Mouse (Mus musculus) mature B cell (primary cell): ENCODE results near the gene Hist1h2ap.
"Not testable (repeated sequence)": the region's sequence is repeated elsewhere in the genome, so short reads cannot be mapped to it uniquely, and the experiment has no call there.

Experiments
- in situ Hi-C: fragments of 300-500 bp; cut with MboI; formaldehyde crosslinking; loops from 2 replicates; pipeline ENCODE4 v1.14.3; 2019

Gene Hist1h2ap

GRCm38 (mm10) chr13:21833461-21833860 is at the start of gene Hist1h2ap, which contains the start of gene Hist1h2br:
Gene Hist1h2ap (minus strand): TSS chr13:21833507.
Gene Hist1h2br (plus strand): TSS chr13:21833743.
- in situ Hi-C loops = not testable (repeated sequence)

DNA sequence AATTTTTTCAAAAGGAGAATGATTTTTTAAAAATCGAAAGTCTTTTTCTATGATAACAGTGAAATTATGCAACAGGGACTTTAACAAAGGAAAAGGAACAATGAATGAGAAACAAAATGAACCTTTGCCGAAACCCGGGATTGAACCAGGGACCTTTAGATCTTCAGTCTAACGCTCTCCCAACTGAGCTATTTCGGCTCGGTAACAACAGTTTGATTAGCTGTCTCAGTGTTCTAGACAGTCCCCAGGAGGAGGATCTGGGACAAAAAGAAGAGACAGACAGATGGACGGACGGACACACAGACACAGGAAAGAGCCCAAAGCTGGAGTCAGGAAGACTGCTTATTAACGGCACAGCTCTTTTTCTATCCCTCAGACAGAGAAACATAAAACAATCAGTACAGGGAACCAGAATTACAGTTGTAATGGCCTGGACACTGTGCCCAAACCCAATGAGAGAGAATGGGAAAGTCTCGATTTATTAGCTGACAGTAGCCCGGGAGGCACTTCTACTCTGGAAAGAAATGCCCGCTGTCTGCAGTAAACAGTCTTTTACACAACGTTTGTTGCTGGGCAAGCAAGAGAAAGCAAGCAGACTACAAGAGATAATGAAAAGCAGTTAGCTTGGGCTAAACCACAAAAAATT is 49.6 kb upstream of the Hist1h2ap start:
- in situ Hi-C loops = no loop called here

DNA sequence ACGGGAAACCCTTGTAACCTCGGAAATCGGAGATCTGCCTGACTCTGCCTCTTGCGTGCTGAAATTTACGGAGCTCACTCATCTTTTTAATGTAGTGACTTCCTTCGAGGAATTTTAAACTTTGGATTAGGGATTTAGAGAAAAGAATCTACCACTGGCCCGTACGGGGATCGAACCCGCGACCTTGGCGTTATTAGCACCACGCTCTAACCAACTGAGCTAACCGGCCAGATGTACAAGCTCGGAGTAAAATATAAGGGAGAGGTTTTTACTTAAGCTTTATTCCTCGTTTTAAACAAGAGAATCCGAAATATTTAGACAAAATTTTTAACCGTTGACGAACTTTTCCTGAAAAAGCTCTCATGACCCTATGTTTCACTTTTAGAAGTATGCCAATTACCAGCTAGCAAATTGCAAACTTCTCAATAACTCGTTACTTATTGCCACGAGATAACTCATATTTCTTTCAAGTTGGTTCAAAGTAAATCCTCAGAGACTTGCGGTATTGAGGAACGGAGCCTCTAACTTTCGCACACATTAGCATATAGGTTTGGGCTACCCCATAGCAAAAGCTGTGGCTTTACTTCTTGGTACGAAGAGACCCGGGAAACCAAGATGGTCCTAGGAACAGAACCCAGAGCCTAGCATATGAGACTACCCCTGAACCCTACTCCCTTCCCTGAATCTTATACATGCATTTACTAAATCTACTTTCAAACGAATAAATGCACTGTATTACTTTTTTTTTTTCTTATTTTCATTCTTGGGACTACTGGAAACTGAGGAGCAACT is 48.8 kb upstream of the Hist1h2ap start:
- in situ Hi-C loops = no loop called here

DNA sequence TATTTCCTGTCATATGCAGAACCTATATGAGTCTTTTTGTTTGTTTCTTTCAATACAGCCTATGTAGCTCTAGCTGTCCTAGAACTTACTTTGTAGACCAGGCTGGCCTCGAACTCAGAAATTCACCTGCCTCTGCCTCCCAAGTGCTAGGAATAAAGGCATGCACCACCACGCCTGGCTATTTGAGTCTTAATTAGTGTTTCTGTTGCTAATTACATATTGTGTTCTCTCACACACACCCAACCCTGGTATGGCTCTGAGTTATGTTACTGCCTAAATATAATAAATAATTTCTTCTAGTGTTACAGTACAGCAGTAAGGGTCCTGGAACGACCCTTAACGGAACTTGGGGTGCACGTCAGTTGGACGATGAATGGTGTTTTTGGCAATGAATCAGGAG is 47.4 kb upstream of the Hist1h2ap start:
- in situ Hi-C loops = no loop called here

DNA sequence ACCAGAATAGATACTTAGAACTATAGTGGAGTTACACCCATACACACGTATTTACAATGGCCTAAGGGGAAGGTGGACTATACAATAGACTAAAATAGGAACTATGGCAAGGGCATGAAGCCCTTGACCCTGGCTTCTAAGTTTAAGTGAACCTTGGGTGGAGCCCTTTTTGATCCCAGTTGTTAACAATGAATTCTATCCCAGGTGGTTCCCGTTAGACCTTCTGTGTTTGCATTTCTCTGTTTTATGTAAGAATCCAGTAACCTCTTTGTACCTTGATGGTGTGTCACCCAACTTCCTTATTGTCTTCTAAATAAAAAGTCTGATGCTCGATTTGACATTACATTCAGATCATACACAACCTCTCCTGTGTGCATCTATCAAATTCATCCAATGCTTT is 32.2 kb upstream of the Hist1h2ap start:
- in situ Hi-C loops = not testable (repeated sequence)

DNA sequence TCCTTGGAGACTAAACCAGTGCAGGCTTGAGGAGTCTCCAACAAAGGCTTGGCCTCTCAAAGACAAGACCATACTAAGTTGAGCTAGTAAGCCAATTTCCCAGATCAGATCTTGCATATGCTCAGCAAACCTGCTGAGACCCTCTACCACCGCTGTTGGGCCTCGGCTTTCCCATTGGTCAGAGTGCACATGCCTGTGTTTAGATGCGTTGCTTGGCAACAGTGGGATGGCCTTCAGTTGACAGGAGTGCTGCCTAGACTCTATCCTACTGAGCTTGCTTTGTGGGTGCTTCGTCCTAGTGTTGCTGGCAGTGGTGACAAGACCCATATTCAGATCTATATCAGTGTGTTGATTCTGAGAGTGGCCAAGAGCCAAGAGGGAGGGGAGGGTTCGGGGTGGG is 28.3 kb upstream of the Hist1h2ap start:
- in situ Hi-C loops = no loop called here

DNA sequence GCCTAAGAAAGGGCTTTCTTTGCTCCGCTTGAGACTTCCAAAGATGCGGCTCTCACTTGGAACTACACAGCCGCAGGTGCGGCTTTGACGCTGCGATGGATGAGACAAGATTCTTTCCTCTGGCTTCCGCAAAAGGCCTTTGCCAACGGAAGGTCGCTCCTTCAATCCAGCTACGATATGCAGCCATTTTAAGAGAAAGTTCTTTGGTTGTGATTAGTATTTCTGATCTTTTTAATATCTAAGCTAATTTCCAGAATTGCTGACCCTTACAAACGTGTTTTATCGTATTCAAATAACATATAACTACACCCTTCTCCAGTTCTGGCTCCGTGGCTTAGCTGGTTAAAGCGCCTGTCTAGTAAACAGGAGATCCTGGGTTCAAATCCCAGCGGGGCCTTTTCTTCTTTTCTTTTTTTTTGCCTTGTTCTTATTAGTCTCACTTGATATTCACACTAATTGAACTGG is 22.4 kb upstream of the Hist1h2ap start:
- in situ Hi-C loops = loop anchor here (10.0 kb wide), 1 partner anchor 69 kb away; no protein-coding TSS in a partner anchor

- in situ Hi-C loops = loop anchor here (10.0 kb wide), 1 partner anchor 70 kb away; no protein-coding TSS in a partner anchor
Measured at GRCm38 (mm10) chr13:21855146-21855545, 21.8 kb upstream of the Hist1h2ap start.

DNA sequence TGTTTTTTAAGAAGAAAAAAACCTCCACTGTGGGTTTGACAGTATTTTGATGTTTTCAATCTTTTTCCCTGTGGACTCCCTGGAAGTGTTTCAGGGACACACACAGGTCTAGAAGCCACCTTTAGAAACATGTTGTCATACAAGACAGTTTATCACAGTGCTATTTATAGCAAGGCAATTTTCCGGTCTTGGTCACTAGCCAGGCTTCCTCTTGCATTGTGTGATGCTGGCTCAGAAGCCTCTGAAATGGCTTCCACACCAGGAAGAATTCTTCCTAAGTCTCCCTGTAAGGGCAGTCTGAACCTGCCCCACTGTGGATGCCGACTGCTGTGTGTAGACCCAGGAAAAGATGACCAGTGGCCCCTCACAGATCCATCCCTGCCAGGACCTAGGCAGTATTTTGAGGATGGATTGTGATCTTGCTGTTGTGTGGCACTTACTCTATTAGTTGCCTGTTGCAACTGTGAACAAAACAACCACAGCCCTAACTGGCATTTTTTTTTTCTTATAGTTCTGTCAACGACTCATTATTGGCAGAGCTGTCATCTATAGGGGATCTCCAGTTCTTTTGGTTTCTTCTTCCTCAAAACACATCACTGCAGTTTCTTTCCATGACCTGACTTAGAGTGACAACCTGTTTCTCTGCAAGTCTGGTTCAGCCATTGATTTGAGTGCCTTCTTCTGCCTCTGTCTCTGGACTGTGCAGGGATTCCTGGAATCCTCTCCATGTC is 19.1 kb upstream of the Hist1h2ap start:
- in situ Hi-C loops = loop anchor here (10.0 kb wide), 1 partner anchor 72 kb away; no protein-coding TSS in a partner anchor

DNA sequence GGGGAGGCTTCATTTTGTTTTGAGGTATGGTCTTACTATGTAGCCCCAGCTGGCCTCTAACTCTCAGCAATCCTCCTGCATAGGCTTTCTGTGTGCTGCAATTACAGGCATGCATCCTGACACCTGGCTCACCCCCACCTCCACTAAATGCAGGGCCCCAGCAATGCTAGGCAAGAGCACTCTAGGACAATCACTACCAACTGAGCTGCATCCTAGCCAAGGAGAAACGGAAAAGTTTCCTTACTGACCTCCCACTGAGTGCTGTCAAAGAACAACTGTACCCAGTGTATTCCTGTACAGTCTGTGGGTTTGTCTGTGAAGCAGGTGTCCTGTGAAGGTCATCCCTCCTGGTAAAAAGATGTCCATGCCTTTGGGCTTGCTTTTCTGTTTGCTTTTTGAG is 17.4 kb upstream of the Hist1h2ap start:
- in situ Hi-C loops = loop anchor here (10.0 kb wide), 1 partner anchor 74 kb away; no protein-coding TSS in a partner anchor

DNA sequence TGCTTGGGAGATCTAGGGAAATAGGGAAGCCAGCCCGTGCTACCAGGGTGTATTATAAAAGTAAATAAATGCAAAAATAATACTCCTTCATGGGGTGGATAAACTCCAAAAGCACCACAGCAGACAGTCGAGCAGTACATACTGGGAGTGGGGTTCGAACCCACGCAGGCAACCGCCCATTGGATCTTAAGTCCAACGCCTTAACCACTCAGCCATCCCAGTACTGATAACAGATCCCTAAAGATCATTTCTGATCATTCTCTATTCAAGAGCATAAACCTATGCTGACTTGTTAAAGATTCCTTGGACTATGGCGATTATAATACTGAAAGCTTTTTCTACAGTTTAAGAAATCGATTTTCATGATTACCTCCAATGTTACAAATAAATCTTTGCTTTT is 14.6 kb upstream of the Hist1h2ap start:
- in situ Hi-C loops = no loop called here

GRCm38 (mm10) chr13:21846356-21846755 is 13.0 kb upstream of the Hist1h2ap start:
- in situ Hi-C loops = not testable (repeated sequence)

DNA sequence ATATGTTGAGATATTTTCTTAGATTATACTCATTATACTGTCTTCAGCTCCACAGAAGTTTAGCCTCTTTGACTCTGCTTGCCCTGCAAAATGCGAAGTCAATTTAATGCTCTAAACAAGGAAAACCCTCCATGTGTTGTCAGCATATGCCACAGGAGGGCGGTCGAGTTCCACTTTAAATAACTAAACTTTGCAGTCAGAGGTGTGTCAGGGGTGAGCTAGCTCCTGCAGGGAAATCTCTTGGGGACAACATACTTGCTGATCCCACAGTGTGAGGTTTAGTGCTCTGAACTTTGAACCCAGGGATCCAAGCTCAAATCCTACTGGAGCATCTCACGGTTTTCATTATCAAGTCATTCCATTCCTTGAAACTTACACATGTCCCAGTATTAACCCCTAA is 7.2 kb upstream of the Hist1h2ap start:
- in situ Hi-C loops = not testable (repeated sequence)

DNA sequence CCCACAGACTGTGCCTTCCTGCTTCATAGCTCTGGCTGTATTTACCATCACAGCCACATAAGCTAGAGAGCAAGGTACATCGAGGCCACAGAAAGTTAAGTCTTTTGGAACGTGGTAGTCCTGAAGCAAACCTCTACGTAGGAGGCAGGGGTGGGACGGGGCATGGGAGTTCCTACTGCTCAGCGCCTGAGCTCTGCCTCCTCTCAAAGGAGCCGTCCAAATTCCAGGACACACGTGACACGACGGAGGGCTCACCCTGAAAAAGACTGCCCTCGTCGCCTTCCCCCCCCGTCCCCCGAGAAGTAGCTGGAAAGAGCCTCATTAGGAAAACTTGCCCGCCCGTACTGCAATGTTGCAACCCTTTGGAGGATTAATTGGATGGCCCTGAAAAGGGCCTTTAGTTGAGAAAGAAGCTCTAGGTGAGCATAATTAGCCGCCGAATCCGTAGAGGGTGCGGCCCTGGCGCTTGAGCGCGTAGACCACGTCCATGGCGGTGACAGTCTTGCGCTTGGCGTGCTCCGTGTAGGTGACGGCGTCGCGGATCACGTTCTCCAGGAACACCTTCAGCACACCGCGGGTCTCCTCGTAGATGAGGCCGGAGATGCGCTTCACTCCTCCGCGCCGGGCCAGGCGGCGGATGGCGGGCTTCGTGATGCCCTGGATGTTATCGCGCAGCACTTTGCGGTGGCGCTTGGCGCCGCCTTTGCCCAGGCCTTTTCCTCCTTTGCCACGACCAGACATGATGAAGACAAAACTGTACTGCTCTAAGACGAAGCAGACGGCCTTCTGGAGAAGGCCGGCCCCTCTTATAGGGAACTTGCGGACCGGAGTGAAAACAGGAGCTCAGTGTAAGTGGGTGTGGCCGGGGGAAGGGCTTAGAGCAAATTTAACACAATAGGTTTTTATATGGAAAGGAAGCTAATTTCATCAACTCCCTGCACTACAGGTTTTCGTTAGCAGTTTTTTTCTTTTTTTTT is 1.6 kb downstream of the Hist1h2ap start, which contains the start of gene Hist1h4n:
Hist1h4n (minus strand) TSS at position 779 of the 977 bp plus-strand sequence.
- in situ Hi-C loops = not testable (repeated sequence)

DNA sequence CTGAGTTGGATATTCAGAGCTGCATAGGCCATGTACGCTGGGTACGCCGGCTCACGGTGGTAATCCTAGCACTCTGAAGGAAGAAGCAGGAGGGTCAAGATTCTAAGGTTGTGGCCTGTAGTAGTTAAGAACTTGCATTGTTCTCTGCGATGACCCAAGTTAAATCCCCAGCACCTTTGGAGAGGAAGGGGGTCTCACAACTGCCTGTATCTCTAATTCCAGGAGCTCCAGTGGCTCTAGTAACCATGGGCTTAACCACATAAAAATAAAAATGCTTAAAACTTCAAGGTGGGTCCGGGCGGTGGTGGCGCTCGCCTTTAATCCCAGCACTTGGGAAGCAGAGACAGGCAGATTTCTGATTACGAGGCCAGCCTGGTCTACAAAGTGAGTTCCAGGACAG is 3.0 kb downstream of the Hist1h2ap start:
- in situ Hi-C loops = no loop called here

DNA sequence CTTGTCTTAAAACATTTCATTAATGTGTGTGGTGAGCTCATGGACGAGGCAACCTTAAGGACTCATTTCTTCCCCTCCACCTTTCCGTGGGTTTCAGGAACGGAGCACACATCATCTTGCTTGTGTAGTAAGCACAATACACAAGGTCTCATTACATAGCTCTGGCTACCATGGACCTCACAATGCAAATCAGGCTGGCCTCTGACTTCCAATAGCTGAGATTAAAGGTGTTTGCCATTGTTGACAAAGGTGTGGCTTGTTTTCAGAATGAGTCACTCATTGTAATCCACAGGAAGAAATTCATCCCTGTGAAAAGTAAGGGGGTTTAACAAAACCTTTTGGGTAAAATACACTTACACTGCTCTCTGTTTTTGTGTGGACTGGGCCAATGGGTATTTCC is 4.8 kb downstream of the Hist1h2ap start:
- in situ Hi-C loops = loop anchor here (10.0 kb wide), 3 partner anchors 206 to 1916 kb away; partner anchors contain the start of genes Hist1h1d, Hist1h2ah, Hist1h2bb and Hist1h2bk

GRCm38 (mm10) chr13:21820082-21820890 is 13.0 kb downstream of the Hist1h2ap start:
- in situ Hi-C loops = loop anchor here (10.0 kb wide), 3 partner anchors 215 to 1925 kb away; partner anchors contain the start of genes Hist1h1d, Hist1h2ah, Hist1h2bb and Hist1h2bk

GRCm38 (mm10) chr13:21812092-21812491 is 21.2 kb downstream of the Hist1h2ap start:
- in situ Hi-C loops = not testable (repeated sequence)

GRCm38 (mm10) chr13:21811539-21811938 is 21.8 kb downstream of the Hist1h2ap start, which contains the start of gene Hist1h4m:
Gene Hist1h4m (plus strand): TSS chr13:21811746.
- in situ Hi-C loops = not testable (repeated sequence)

- in situ Hi-C loops = not testable (repeated sequence)
Measured at GRCm38 (mm10) chr13:21811074-21811473, 22.2 kb downstream of the Hist1h2ap start.
